Mouse (Mus musculus): ENCODE data around the gene Vac14. TPM values are rescaled to one million over a fixed set of nuclear protein-coding genes. Genes with fewer than 3 reads are reported as not detected.

Gene Vac14
- polyA plus RNA-seq, 1 experiment, result 5.9 TPM

DNA sequence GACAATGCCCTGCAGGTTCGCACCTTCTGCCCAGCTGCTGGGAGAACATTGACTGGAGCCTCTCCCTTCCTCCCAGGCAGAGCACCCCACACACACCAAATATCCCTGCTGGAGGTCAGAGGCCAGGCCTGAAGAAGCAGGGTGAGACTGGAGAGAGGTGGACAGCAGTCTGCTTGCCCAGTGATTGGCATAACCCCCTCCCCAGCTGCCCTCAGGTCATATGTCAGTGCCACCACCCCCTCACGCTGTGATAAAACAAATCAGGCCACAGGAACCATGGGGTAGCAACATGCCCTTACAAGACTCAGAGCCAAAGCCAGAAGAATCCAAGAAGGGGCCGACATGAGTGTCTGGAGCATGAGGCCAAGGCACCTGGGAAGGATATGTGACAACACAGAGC lies 85.7 kb downstream of the Vac14 start:
- no peak overlapping the region for H3K4me3 ChIP-seq (replicated peaks)
- H3K36me3 ChIP-seq (ENCODE audit: control insufficient read depth), result peaks cover 57% of the 10 kb centered on the region
- H3K9me3 ChIP-seq (ENCODE audit: control insufficient read depth, low read length), result no peaks in the 10 kb centered on the region
- no peaks in the 10 kb centered on the region for H3K4me1 ChIP-seq (ENCODE audit: control insufficient read depth)
- TF ChIP-seq TAL1 (IDR thresholded peaks at IDR 0.05; ENCODE audit: low read length) (no peak), GATA1 (IDR thresholded peaks at IDR 0.05; ENCODE audit: low read length) (no peak)
- no peaks in the 10 kb centered on the region for H3K27me3 ChIP-seq (ENCODE audit: control insufficient read depth)

DNA sequence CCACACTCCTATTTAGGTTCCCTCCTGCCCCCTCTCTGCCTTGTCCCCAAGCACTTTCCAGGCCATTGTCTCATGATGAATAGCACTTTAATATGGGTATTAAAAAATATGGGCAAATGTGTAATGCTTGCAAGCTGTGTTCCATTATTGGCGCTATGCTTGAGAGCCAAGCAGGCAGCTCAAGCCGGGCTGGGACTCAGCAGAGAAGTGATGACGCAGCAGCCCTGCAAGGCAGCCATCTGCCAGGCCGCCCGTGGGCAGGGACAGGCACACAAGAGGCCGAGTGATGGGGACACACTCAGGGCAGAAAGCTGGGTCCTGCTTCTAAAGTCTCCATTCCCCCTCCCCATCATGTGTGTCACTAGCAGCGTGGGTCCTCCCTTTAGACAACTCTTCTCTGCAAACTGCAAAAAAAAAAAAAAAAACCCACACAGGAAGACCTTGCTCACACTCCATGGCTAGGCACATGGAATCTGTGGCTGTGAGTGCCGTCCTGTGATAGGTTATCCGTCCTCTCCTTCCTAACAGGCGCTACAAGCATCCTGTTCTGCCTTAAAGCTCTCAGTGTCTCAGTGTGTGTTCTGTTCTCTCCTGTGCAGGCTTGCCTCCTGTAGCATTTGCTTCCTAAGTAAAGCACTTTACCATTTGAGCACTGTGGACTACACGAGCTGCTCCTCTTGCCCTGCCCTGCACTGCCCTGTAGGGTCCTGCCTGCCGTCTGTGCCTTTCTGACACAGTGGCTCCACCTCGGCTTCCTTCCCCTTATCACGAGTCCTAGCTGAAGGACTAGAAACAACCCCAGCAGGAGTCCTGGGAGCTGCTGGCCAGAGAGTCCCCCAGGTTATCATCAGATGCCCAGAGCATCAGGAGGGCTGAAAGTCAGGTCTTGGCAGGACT lies 87.3 kb downstream of the Vac14 start:
- Histone ChIP-seq H3K36me3 (ENCODE audit: control insufficient read depth) (peaks cover 65% of the 10 kb centered on the region), H3K4me3 (replicated peaks) (no peak overlapping the region), H3K27me3 (ENCODE audit: control insufficient read depth) (no peaks in the 10 kb centered on the region), H3K9me3 (ENCODE audit: control insufficient read depth, low read length) (no peaks in the 10 kb centered on the region), H3K4me1 (ENCODE audit: control insufficient read depth) (no peaks in the 10 kb centered on the region)
- TF ChIP-seq TAL1 (IDR thresholded peaks at IDR 0.05; ENCODE audit: low read length) (no peak), GATA1 (IDR thresholded peaks at IDR 0.05; ENCODE audit: low read length) (no peak)

DNA sequence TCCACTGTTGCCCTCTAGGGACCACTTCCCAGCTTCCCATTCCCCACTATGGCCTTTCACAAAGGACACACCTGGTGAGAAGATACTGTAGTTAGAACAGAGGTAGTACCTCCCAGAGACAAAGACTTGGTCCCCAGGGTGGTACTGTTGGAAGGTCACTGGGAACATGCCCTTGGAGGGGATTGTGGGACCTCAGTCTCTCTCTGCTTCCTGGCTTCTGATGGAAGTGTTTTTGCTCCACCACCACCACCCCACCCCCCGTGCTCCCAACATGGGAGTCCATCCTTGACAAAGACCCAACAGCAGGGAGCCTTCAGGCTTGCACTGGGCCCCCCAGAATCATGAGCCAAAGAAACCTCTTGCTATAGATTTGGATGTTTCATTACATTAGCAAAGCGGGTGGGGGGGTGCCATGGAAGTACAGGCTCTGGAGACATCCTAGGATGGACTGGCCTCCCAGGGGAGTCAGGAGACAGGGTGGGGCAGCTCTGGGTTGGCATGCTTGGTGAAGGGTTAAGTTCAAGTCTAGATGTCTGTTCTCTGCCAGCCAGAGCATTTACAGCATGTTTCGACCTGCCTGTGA lies 88.0 kb downstream of the Vac14 start:
- Histone ChIP-seq H3K27me3 (ENCODE audit: control insufficient read depth) (no peaks in the 10 kb centered on the region), H3K9me3 (ENCODE audit: control insufficient read depth, low read length) (no peaks in the 10 kb centered on the region), H3K4me3 (replicated peaks) (no peak overlapping the region), H3K36me3 (ENCODE audit: control insufficient read depth) (peaks cover 66% of the 10 kb centered on the region), H3K4me1 (ENCODE audit: control insufficient read depth) (no peaks in the 10 kb centered on the region)
- TF ChIP-seq GATA1 (IDR thresholded peaks at IDR 0.05; ENCODE audit: low read length) (no peak), TAL1 (IDR thresholded peaks at IDR 0.05; ENCODE audit: low read length) (no peak)

DNA sequence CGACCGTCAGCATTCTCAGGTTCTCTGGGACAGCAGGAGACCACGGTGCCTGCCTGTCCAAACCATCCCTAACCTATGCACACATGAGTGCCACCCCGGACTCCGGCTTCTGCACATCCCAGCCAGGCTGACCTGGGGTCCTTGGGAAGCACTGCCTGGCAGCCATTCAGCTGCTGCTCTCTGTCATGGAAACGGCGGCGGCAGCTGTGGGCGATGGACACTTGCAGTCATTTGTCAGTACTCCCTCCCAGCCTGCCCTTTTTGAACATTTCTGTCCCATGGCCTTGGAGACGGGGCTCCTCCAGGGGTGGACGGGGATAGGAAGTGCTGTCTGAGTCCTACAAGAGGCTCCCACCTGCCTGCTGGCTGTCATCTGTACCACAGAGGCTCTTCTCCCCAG lies 90.0 kb downstream of the Vac14 start:
- Histone ChIP-seq H3K27me3 (ENCODE audit: control insufficient read depth) (no peaks in the 10 kb centered on the region), H3K4me1 (ENCODE audit: control insufficient read depth) (no peaks in the 10 kb centered on the region), H3K9me3 (ENCODE audit: control insufficient read depth, low read length) (no peaks in the 10 kb centered on the region), H3K36me3 (ENCODE audit: control insufficient read depth) (peaks cover 76% of the 10 kb centered on the region), H3K4me3 (replicated peaks) (no peak overlapping the region)
- no peak for TF ChIP-seq TAL1 (IDR thresholded peaks at IDR 0.05; ENCODE audit: low read length)
- TF ChIP-seq GATA1 (IDR thresholded peaks at IDR 0.05; ENCODE audit: low read length), result no peak

DNA sequence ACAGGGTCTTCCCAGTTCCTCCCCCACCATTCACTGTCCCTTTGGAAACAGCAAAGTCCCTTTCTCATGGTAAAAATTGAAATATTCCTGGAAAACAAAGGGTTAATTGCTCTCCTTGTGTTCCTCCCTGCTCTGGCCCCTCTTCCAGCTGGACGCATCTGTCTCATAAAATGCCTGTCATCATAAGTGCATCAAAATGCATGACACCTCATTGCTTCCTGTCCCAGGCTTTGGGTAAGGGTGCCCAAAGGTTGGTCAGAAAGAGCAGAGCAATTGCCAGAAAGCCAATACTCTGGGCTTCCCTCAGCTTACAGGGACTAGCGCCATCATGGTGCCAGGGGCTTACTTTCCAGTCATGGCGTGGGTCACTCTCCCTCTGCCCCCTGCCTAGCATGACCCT lies 92.2 kb downstream of the Vac14 start:
- H3K36me3 ChIP-seq (ENCODE audit: control insufficient read depth), result peaks cover 75% of the 10 kb centered on the region
- no peak overlapping the region for H3K4me3 ChIP-seq (replicated peaks)
- TF ChIP-seq GATA1 (IDR thresholded peaks at IDR 0.05; ENCODE audit: low read length) (no peak), TAL1 (IDR thresholded peaks at IDR 0.05; ENCODE audit: low read length) (no peak)
- H3K4me1 ChIP-seq (ENCODE audit: control insufficient read depth), result no peaks in the 10 kb centered on the region
- H3K9me3 ChIP-seq (ENCODE audit: control insufficient read depth, low read length), result no peaks in the 10 kb centered on the region
- no peaks in the 10 kb centered on the region for H3K27me3 ChIP-seq (ENCODE audit: control insufficient read depth)

DNA sequence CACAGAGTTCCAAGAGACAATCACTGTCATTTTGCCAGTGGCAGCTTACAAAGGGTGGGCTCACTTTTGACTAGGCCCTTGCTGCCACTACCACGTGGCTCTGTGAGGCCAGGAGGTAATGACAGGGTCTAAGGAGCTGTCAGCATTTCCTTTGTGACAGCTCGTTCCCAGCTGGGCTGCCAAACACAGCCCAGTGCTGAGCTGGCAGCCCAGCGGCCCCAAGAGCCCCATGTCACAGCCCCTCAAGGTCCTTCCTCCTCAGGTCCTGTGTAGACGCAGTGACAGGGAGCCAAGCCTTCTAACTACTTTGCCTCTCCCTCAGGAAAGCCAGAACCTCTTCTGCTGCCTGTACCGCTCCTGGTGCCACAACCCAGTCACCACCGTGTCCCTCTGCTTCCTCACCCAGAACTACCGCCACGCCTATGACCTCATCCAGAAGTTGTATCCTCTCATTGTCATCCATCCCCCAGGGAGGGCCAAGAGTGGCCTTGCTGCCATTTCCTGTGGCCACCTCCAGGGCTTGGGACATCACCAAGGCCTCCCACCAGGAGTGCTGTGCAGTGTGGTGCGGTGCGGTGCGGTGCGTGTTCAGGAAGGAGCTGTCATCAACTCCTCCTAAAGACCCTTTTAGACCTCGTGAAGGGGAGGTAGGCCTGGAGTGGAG lies 93.0 kb downstream of the Vac14 start:
- no peak for TF ChIP-seq GATA1 (IDR thresholded peaks at IDR 0.05; ENCODE audit: low read length)
- Histone ChIP-seq H3K9me3 (ENCODE audit: control insufficient read depth, low read length) (no peaks in the 10 kb centered on the region), H3K4me1 (ENCODE audit: control insufficient read depth) (no peaks in the 10 kb centered on the region), H3K27me3 (ENCODE audit: control insufficient read depth) (no peaks in the 10 kb centered on the region), H3K4me3 (replicated peaks) (no peak overlapping the region), H3K36me3 (ENCODE audit: control insufficient read depth) (peaks cover 79% of the 10 kb centered on the region)

DNA sequence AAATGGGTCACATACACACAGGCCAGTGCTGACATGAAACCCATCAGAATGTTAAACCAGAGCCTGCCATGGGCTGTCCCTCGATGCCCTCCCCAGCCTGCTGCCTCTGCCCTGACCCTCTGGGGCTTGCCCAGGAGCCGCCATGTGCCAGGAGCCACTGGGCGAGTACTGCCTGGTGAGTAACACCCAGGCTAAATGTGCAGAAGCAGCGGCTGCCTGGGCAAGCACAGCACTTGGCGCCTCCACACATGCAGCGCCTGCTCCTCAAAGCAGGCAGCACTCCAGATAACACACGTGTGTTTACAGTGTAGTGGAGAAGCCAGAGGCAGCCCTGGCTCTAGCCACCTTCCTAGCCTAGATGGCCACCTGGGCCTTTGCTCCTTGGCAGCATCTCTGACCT lies 94.7 kb downstream of the Vac14 start:
- Histone ChIP-seq H3K4me1 (ENCODE audit: control insufficient read depth) (no peaks in the 10 kb centered on the region), H3K4me3 (replicated peaks) (no peak overlapping the region), H3K9me3 (ENCODE audit: control insufficient read depth, low read length) (no peaks in the 10 kb centered on the region), H3K36me3 (ENCODE audit: control insufficient read depth) (peaks cover 73% of the 10 kb centered on the region), H3K27me3 (ENCODE audit: control insufficient read depth) (no peaks in the 10 kb centered on the region)
- TF ChIP-seq TAL1 (IDR thresholded peaks at IDR 0.05; ENCODE audit: low read length) (no peak), GATA1 (IDR thresholded peaks at IDR 0.05; ENCODE audit: low read length) (no peak)

DNA sequence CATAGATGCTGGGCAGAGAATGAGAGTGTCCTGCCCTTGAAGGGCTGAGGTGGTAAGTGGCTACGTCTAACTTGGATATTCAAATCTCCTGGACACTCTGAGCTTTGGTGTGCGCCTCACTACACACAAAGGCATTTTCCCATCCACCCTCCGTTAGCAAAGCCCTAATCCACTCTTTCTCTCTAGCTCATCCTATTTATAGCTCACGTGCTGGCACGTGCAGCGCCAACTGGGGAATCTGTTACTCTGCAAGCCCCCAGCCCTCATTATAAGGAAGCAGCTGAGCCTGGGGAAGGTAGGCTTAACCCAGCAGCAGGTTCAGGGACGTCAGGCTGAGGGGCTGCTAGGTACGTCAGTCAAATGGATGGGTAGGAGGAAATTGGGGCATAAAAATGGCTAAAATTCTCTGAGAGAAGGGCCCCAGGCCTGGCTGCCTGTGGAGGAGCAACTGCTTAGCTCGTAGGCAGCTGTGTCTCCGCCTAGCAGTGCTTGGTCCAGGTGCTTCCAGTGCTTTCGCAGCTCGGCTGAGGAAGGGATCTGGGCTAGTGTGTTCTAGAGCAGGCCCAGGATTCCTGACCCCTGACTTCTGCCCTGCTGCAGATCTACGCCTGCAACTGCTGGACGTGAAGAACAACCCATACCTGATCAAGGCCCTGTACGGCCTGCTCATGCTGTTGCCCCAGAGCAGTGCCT lies 96.6 kb downstream of the Vac14 start:
- TF ChIP-seq TAL1 (IDR thresholded peaks at IDR 0.05; ENCODE audit: low read length) (no peak), GATA1 (IDR thresholded peaks at IDR 0.05; ENCODE audit: low read length) (no peak)
- Histone ChIP-seq H3K9me3 (ENCODE audit: control insufficient read depth, low read length) (no peaks in the 10 kb centered on the region), H3K4me3 (replicated peaks) (no peak overlapping the region), H3K36me3 (ENCODE audit: control insufficient read depth) (peaks cover 56% of the 10 kb centered on the region), H3K27me3 (ENCODE audit: control insufficient read depth) (peaks cover 13% of the 10 kb centered on the region), H3K4me1 (ENCODE audit: control insufficient read depth) (no peaks in the 10 kb centered on the region)

DNA sequence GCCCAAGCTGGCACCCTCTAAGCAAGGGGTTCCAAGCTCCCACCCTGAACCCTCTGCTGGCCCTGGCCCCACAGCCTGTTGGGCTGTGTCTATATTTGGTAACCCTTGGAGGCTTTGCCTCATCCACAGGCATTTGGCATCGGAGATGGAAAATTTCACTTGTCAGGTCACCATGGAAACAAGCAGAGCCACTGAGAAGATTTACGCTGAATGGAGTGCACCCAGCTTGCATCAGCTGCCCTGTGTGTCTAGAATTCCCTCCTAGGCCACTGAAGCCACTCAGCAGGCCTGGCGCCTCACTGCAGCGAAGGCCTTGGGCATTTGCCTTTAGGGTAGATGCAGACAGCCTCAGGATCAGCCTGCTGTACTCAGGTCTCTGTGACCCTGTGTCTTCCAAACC lies 97.7 kb downstream of the Vac14 start:
- H3K4me3 ChIP-seq (replicated peaks), result no peak overlapping the region
- H3K27me3 ChIP-seq (ENCODE audit: control insufficient read depth), result peaks cover 24% of the 10 kb centered on the region
- no peaks in the 10 kb centered on the region for H3K9me3 ChIP-seq (ENCODE audit: control insufficient read depth, low read length)
- H3K4me1 ChIP-seq (ENCODE audit: control insufficient read depth), result no peaks in the 10 kb centered on the region
- no peak for TF ChIP-seq TAL1 (IDR thresholded peaks at IDR 0.05; ENCODE audit: low read length)
- no peak for TF ChIP-seq GATA1 (IDR thresholded peaks at IDR 0.05; ENCODE audit: low read length)
- H3K36me3 ChIP-seq (ENCODE audit: control insufficient read depth), result peaks cover 45% of the 10 kb centered on the region
